Mouse (Mus musculus): ENCODE data around the gene Mgat4e.

DNA sequence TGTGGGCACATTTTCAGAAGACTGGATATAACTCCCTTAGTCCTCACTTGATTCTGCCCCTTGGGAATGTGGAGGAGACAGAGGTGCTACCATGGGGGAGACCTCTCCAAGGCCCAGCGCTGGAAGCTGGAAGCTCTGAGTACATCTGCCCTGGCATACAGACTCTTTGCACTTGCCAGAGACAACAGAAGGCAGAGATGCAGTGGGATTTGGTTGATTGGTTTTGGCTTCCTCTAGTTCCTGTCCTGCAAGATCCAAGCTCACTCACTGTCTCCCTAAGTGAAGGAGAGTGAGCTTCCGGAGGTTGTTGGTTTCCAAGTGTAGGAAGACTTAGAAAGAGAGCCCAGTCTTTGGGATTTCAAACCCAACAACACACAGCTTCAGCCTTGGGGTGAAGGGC lies 33.6 kb downstream of the Mgat4e start:
- TF ChIP-seq CTCF (IDR thresholded peaks at IDR 0.05) (no peak), EP300 (IDR thresholded peaks at IDR 0.05; ENCODE audit: insufficient read depth, low read depth, low read length) (no peak), POLR2A (IDR thresholded peaks at IDR 0.05; ENCODE audit: insufficient read depth, low read depth, low read length) (no peak)

Measured in heart, adult 2 months (tissue).